Mouse (Mus musculus) spleen, postnatal 36 days (tissue): Measurements from ENCODE around the gene Sstr3.

Experiments
- DNase-seq, 2 experiments: peaks; one replicate each; pipeline ENCODE4 v3.0.0; 2022; ENCODE audit warnings: low spot score in 2 of 2, mixed read lengths in 1 of 2

Sstr3 gene

DNA sequence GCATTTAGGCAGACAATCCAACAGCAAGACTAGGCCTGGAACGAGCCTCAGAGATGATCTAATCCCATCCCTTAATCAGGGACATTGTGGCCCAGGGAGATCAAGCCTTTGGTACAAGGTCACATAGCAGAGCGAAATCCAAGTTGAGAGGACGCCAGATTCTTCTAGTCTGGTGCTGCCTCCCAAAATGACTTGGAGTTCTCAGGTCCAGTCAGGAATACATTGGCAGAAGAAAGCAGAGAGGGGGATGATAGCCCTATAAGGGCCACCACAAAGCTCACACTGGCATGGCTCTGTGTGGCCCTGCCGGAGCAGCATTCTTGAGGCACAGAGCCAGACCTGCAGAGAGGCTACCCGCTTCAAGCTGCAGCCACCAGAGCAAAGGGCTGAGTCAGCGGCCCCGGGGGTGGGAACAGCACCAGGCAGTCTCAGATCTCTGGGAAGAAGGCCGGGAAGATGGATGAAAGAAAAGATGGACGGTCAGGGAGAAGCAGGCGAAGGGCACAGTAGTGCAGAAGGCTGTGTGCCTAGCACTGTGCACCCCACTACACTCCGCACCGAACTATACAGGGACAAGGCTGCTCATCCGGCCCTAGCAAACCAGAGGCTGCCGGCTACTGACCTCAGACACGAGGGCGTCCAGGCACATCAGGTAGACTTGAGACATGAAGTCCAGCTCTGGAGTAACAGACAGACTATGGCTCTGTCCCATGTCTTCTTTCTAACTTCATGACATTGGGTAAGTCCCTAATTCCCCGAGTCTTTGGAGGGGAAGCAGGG is 13.6 kb downstream of the Sstr3 start, which contains the start of gene C1qtnf6:
Gene C1qtnf6 (minus strand): TSS at position 746 of the 780 bp plus-strand sequence.
- DNase-seq, result no peak

DNA sequence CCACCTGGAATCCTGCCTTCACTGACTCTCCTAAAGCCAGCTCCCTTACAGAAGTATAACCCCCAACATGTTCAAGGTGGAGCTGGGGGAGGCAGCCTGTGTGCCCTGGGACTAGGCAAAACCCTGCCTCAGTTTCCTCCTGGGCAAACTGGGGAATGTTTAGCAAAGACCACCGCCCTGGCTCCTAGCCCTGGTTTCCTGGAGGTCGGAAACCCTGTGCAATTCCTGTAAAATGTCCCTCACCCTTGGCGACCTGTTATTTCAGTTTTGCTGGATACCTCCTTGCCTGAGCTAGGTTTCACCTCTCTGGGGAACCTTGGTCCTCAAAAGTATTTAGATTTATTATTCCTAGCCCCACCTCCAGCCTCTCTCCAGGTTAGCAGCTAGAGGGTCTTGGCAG is 14.3 kb downstream of the Sstr3 start:
- DNase-seq, result no peak

GRCm38 (mm10) chr15:78529428-78529990 is 15.0 kb downstream of the Sstr3 start:
- DNase-seq, result no peak

DNA sequence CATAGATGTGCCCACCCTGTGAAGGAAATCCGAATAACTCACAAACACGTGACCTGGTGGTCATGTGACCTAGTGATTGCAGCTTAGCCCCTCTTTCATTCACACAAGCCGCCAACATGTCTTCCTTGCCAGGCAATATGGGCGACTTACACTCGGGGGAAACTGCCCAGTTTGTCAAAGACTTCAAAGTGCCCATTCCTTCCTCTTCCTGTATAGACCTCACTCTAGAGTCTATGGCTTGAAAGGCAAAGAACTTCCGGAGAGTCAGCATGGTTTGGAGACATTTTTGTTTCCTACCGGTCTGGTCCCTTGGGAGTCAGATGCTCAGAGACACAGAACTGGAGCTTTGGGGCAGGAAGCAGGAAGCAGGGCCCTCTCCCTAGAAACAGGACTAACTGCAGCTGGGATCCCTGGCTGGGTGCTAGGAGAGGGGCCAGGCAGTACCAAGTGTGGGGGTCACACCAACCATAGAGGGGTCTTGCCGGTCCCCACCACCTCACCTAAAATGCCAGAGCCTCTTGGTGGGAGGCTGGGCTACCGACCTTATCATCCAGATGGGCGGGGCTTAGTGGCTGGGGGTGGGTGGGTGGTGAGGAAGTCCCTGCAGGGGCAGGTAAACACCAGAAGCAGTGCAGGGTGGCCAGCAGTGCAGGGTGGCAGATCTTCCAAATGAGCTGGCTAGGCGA is 15.6 kb downstream of the Sstr3 start:
- DNase-seq, result no peak

DNA sequence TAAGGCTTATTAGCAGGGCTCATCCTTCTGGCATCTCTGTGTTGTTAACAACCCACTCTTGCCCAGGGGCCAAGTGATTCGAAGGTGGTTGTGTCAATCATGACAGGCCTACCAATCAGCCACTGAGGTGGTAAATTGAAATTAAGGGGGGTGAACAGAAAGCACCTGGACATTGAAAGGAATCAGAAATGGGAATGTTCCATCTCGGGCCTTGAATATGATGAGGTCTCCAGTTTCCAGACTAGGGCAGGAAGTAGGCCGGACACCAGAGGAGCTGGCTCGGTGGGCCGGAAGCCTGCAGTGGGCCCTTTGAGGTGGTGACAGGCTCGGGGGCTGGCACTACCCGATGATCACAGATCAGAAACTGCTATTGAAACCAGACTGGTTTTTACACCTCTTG is 16.5 kb downstream of the Sstr3 start:
- peak; percentile 51 to 53 for DNase-seq

DNA sequence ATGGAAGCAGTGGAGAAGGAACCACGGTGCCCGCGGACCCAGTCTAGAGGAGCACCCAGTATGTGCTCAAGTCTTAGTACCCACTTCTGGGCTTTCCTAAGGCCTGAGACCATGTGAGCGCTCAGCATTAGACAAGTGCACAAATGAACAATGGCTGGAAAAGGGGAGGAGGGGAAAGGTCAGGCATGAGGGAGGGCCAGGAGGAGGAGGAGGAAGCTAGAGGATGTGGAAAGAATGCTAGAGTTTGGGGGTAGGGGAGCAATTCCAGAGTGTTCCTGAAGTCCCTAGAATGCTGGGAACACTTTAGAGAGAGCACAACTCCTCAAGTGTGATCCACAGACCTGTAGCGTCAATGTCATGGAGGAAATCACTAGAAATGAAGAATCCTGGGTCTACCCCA is 20.3 kb downstream of the Sstr3 start:
- DNase-seq, result no peak

- DNase-seq, result no peak
Observed at GRCm38 (mm10) chr15:78521892-78522291, 22.6 kb downstream of the Sstr3 start.

DNA sequence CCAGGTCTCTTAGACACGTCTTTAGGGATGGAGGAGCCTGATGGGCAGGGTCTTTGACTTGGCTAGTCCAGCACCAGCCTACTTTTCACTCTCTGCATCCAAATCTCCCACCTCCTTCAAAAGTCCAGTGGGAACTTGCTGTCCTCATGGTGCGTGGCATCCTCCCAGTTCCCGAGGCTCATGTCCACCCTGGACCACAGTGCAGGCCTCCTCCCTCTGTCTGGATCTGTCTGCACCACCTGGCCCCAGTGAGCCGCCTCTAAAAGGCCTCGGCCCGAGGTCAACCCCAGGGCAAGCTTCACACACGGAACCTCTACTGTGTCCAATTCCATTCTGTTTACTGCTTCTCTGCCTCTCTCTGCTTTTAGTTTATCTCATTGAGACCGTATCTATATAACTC is 23.2 kb downstream of the Sstr3 start:
- no peak for DNase-seq

DNA sequence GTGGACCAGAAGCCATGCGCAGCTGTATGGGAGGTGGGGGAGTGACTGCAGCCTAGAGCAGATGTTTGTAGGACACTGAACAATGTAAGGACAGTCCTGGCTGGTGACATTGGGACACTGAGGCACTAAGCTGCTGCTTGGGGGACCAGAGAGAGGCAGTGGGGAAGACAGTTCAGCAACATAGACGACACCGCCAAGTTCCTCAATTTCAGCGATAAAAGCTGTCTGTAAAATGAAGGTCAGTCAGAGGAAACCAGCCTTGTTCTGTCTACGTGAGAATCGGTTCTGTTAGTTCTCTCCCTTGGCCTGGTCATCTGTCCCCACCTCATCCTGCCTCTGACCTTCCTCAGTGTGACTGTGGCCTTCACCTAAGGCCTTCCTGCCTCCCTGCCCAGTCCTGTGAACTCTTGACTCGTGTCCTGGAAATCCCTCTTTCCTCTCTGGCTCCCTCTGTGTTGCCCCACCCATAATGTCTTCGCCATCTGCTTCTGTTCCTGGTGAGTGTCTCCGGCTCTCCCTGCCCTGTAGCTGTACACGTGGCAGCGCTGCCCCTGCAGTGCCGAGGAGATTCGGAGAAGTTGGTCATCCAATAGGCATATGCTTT is 24.3 kb downstream of the Sstr3 start:
- DNase-seq, result no peak

- no peak for DNase-seq
Observed at GRCm38 (mm10) chr15:78518221-78518620, 26.3 kb downstream of the Sstr3 start.

DNA sequence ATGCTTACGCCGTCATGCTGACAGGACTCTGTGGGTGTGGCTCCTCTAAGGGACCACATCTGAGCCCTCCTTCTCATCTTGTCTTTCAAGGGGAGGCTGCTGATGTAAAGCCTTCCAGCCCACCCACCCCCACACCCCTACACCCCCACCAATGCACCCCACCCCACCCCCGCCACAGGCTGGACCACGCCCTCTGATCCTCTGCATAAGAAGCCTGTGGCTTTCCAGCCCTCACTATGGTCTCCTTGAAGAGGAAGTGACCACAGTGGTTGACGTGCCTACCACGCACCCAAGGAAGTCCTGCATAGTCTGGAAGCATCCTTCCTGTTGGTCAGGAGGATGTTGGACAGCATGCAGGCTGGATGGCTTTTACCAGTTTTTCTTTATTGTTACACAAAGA is 28.7 kb downstream of the Sstr3 start:
- no peak for DNase-seq

DNA sequence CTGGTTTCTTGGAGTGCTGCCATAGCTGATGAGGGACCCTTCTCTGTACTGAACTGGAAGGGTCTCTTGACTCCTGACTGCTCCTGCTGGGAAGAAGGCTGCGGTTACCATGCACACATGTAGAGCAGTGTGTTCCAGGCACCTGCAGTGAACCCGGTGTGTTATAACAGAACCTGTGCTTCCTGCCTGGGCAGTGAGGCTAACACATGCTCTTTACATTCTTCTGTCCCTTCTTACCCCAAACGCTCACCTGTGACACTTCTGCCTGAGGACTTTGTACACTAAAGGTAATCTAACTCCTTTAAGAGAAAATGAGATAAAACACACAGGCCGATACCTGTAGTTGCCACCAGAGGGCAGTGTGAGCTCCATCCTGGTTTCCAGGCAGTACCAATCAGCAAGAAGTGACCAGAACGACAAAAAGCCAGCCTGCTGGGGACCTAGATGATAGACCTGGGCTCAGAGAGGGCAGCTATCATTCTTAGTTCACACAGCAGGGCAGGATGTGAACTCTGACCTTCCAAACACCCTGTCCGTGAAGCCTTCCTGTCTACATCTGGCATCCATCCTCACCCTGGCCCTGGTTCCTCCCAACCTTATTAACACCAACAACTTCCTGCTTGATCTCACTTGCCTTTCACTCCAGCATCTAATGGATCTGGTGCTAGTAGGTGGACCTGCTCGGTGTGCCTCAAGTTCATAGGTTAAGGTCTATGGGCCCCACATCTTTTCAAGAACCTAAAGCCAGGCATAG is 29.9 kb downstream of the Sstr3 start:
- peak; percentile 63 to 64 for DNase-seq

GRCm38 (mm10) chr15:78513019-78513418 is 31.5 kb downstream of the Sstr3 start:
- DNase-seq, result no peak

DNA sequence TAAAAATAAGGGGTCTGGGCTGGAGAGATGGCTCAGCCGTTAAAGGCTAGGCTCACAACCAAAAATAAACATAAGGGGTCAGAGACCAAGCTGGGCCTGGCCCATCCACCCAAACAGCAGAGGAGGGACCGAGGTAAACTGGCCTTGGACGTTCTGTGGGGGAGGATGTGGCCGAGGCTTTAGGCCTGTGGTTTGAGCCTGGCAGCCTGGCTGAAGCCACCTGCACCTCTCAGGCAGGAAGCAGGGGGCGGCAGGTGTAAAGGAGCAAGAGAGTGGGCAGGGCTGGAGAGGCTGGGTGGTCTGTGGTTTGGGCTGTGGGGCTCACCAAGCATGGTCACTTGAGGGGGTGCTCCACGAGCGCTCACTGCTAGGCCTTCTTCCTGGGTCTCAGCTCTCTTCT is 32.5 kb downstream of the Sstr3 start:
- DNase-seq, result peak in 1 of 2 experiments; percentile 27

- no peak for DNase-seq
Observed at GRCm38 (mm10) chr15:78510736-78511135, 33.7 kb downstream of the Sstr3 start.

DNA sequence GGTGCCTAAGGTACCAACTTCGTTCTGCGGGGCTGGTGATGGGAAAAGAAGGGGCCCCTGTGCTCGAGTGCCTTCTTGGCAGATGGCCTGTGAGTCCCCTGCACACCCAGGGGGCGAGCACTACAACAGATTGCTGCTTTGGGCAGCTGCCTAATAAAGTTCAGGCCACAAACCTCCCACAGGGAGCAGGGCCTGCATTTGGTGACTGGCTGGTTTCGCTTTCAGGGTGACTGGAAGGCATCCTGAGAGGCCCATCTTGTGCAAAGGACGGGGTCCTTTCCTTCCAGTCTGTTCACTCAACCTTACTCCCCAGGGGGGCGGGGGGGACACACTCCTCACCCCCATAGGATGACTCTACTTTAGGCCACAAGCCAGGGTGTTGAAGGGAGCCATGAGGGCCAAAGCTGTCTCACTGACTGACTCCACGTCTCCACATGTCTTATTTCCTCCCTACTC is 34.3 kb downstream of the Sstr3 start:
- no peak for DNase-seq

GRCm38 (mm10) chr15:78509297-78509899 is 35.1 kb downstream of the Sstr3 start:
- DNase-seq, result no peak

GRCm38 (mm10) chr15:78508443-78508842 is 36.0 kb downstream of the Sstr3 start:
- DNase-seq, result no peak

- no peak for DNase-seq
Observed at GRCm38 (mm10) chr15:78505541-78505940, 38.9 kb downstream of the Sstr3 start.

- no peak for DNase-seq
Observed at GRCm38 (mm10) chr15:78504816-78505215, 39.7 kb downstream of the Sstr3 start.

- no peak for DNase-seq
Observed at GRCm38 (mm10) chr15:78504013-78504412, 40.5 kb downstream of the Sstr3 start.
